Mouse (Mus musculus) CH12F3 (cell line): ENCODE measurements around the gene Angptl7.

ENCODE experiments used
- in situ Hi-C: fragments of 300-500 bp; cut with MboI; formaldehyde crosslinking; loops from 2 replicates; pipeline ENCODE4 v1.14.3; 2020; ENCODE audit warnings: low sequenced_read_pairs

Angptl7 gene

DNA sequence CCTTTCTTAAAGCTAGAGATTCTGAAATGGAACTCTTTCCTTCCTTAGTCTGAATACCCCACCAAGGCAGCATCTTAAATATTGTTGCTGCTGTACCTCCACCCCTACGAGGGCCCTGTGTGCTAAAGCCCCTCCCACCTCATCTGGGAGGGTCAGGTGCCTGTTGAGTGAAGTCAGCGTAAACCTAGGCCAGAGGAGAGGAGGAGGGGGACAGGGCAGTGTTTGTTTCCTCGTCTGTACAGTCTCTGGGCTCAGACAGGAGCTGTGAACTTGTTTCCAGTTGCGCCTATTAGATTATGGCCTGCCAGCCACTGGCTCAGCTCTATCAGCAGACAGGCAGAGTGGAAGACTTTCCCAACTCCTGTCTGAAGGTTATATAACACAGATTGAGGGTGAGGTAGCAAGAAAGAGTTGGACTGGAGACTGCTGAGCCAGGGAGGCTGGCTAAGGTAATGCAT, at the start of gene Angptl7:
TSS of gene Angptl7 (minus strand) at position 51 of the 458 bp plus-strand sequence.
- in situ Hi-C loops, result no loop called here

DNA sequence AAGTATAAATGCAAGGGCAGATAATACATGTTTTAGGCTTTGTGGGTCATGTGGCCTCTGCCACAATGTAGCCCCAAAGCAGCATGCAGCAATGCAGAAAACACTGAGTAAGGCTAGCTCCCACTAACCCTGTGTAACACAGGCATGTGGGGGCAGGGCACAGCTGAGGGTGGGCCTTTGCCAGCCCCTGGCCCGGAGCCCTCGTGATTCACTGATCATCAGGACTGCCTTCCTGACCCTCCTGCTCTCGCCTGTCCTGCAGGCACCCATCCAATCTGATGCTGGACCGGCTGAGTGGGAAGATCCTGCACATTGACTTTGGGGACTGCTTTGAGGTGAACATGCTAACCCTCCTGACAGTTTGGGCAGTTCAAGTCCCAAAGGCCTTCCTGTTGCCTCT, 48.8 kb upstream of the Angptl7 start:
- in situ Hi-C loops, result no loop called here

GRCm38 (mm10) chr4:148535876-148536275, 35.6 kb upstream of the Angptl7 start:
- in situ Hi-C loops, result no loop called here

- in situ Hi-C loops, result no loop called here
Observed at GRCm38 (mm10) chr4:148533613-148534328, 33.5 kb upstream of the Angptl7 start.

GRCm38 (mm10) chr4:148532516-148532915, 32.3 kb upstream of the Angptl7 start:
- in situ Hi-C loops, result no loop called here

GRCm38 (mm10) chr4:148531341-148531740, 31.1 kb upstream of the Angptl7 start:
- in situ Hi-C loops, result no loop called here

DNA sequence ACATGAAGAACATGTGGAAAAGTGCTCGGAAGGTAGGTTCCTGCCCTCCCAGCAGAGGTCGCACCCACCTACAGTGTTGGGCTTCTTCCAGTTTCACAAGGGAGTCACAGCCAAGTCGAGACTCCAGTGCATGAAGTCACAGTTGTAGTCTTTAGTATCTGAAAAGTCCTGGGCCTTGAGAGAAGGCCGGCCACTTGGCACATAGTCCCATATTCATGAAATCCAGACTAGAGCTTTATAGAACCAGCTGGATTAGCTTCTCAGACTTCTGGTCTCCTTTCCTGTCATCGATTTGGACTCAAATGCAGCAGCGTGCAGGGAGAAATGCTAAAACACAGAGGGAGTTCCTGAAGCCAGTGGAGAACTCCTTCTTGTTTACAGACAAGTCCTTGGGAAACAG, 30.5 kb upstream of the Angptl7 start:
- in situ Hi-C loops, result no loop called here

GRCm38 (mm10) chr4:148530351-148530750, 30.1 kb upstream of the Angptl7 start:
- in situ Hi-C loops, result no loop called here

GRCm38 (mm10) chr4:148527158-148527910, 27.1 kb upstream of the Angptl7 start:
- in situ Hi-C loops, result no loop called here

DNA sequence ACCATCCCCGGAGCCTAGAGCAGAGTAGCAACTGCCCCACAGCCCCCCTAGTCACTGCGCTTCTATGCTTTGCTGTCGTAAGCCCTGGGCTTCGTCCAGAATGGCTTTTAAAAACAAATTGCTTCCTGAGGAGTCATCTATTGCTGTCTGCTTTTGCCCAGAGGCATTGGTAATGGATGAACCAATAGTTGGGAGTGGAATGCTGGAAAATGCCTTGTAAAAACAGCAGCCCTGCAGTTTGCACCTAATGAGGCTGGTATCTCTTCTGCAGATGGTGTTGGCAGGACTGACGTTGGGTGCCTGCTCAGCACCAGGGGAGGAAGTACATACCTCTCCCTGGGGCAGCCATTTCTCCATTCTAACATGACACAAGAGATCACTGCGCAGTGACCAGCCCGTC, 23.3 kb upstream of the Angptl7 start:
- in situ Hi-C loops, result no loop called here

DNA sequence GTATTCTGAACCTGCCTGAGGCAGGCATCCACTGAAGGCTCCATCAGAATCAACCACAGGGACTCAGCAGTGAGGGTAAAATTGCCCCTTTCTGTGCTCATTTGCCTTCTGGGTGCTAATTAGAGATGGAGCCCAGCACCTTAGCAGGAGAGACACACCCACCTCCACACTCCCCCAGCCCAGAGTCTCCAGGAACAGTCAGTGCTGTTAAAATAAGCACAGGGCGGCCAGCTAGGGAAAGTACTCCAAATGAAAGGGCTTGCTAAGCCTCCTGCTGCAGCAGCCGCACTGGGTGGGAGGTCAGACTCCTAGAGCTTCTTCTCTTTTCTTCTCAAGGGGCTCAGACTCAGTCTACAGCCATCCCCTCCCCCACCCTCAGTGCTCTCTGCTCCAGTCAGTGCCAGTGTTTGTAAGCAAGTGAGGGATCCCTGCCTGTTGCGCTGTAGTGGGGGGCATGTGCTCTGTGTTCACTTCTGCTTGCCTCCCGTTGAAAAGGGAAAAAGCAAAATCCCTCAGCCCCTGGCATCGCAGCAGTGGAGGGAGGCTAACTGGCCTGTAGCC, 18.1 kb upstream of the Angptl7 start:
- in situ Hi-C loops, result no loop called here

DNA sequence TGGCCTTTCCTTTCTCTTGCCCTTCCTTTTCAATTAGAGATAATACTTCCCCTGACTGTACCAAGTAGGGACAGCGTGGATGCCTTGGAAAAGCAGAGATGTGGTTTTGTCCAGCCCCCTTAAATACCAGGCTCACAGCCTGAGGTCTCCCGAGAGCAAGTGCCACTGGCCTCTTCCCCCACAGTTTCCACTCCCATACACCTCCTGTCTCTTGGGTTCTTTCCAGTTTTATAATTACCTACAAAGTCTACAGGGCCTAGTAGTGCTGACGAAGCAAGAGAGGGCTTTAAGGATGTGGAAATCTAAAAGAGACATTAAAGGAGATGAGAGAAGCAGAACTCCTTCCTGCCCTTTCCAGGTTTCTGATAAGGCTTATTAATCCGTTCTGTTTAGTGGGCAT, 17.5 kb upstream of the Angptl7 start:
- in situ Hi-C loops, result no loop called here

- in situ Hi-C loops, result no loop called here
Observed at GRCm38 (mm10) chr4:148515313-148515712, 15.1 kb upstream of the Angptl7 start.

DNA sequence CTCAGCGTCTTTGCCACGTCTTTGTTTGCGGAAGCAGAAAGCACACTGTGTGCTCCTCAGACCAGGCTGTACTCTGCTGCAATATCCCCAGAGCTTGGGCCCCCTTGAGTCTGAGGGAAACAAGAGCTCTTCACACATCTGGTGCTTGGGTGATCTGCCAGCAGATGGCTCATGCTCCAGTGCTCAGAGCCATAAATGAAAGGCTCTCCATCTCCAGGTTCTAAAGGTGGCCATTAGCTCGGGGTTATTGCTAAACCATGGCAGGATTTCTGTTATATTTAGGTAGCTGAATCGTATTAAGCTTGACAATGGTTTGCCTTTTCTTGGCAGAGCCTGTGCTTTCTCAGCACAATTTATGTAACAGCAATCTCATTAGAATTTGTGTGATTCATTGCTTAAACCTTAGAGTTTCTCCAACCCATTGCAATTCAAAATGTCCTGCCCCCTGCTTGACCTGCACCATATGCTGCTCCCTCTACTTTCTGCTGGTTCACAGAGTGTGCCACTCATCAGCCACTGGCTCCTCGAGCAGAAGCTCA, 12.8 kb upstream of the Angptl7 start:
- in situ Hi-C loops, result no loop called here

GRCm38 (mm10) chr4:148511334-148511733, 11.1 kb upstream of the Angptl7 start:
- in situ Hi-C loops, result no loop called here

DNA sequence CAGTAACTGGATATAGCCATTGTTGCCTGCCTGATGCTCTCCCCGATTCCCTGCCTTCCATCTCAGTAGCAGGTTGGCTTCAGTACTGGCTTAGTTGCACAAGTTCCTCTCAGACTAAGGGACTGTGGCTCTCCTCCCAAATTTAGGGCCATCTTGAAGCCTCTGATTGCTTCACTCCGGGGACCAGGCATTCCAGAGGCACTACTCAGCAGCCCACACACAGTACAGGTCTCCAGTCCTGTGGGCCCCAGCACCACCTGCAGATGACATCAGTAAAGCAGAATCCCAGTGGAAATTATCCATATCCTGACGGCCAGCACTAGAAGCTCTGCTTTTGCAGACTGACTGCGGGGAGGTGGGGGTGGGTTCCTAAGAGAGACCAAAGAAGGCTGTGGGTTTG, 10.4 kb upstream of the Angptl7 start:
- in situ Hi-C loops, result no loop called here

- in situ Hi-C loops, result no loop called here
Observed at GRCm38 (mm10) chr4:148509450-148510084, 9.3 kb upstream of the Angptl7 start.

DNA sequence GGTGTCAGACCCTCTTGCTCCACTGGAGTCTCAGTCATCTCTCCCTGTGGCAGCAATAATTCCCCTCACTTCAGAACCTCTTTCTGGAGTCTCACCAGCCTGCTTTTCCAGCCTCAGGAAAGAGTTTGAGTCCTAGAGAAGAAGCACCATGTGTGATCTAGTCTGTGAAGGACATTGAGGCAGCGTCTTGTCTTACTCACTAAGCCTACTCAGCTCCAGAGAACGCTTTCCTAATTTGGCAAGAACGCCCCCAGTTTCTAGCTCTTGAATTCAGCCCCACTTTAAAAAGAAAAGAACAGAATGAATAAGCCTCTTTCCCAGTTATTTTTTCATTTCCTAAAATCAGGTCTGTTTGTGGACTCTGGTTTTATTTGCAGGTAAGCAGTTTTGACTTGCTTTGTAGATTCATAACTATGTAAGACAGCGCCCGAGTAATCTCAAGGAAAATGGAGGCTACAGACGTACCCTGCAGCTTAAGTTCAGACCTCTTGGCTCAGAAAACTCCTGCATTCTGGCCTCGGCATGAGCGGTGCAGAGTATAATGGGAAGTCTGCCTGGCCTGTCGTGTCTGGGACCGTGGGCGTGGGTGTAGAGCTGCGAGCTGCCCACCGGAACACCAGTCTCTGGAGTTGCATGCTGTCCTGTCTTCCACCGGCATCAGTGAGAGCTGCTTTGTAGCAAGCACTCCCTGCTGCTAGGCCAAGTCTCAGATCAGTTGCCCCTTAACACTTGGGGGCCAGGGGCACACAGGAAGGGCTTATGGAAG, 8.0 kb upstream of the Angptl7 start:
- in situ Hi-C loops, result no loop called here

DNA sequence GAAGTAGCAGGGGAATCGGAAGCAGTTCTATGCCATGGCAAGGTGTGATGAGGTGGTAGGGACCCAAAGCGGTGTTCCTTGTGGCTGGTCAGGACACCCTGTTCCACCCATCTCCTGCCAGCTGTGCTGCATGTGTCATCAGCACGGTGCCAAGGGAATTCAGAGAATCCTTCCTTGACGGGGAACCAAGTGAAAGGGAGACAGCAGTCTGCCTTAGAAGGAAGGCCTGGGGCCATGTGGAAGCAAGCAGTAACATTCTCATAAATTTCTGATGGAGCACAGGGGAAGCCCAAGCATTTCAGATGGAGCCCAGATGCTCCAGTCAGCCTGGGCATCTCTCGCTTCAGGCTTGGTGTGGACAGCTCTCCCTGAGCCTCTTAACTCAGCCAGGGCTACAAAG, 7.3 kb upstream of the Angptl7 start:
- in situ Hi-C loops, result no loop called here

- in situ Hi-C loops, result no loop called here
Observed at GRCm38 (mm10) chr4:148504497-148504959, 4.3 kb upstream of the Angptl7 start.
